Mouse (Mus musculus): Measurements from ENCODE around the gene Ankrd55. TPM values are rescaled to one million over a fixed set of nuclear protein-coding genes. Genes with fewer than 3 reads are reported as not detected.

The Ankrd55 gene
- 13.5 TPM for polyA plus RNA-seq (2017; shearing (Covaris generic))

DNA sequence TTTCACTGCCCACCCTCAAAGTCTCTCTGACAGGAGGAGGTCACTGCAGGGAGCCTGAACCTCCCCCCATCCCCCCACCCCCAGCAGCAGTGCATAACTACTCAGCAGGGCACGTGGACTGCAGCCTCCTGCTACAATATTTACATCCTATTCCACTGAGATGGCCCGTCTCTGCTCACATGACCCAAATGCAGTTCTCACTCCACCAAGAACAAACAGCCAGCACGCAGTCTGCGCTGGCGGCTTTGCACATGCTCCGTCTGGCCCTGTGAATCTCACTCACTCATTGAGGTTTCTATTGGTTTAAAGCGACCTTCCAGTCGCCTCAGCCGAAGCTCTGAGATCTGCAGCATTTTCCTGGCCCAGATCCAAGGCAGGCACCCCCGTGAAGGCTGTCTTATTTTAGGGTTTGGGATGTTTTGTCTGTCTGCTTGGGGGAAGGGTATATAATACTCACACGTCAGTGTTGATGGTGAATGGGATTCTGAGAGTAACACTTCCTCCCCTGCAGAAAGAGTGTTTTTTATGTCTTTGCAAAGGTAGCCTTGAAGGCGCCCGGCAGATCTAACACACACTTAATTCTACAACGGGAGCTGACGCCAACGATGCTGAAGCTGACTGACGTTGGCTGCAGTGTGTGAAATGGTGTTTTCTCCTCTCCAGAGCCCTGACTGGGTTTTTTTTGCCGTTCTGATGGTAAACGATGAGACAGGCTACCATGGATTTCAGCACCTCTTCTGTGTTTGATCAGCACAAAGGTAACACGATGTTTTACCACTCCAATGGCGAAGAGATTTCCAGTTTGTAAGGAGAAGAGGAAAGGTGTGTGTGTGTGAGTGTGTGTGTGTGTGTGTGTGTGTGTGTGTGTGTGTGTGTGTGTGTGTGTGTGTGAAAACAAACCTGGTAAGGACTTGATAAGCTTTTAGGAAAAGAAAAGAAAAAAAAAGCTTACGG is at the start of gene Ankrd55:
TSS of gene Ankrd55 (plus strand) at position 227 of the 954 bp plus-strand sequence.

Other genes with a start within 250 kb of the Ankrd55 start
- 185 TPM for gene Il6st, start 175.6 kb downstream of the Ankrd55 start, polyA plus RNA-seq (2017; shearing (Covaris generic))

All from CD4-positive, CD25-positive, alpha-beta regulatory T cell (primary cell).